In genomic region chr5:135271563-135272165, GRCm38 (mm10) we compare ENCODE assay signal across 10 mouse cellular contexts. TPM values are rescaled to one million over a fixed set of nuclear protein-coding genes. Genes with fewer than 3 reads are reported as not detected.
DNase-seq lines count a peak whose midpoint lies in the region; ATAC-seq and TF ChIP-seq lines count a peak whose summit lies in the region.
"Had no signal": no experiment of that assay in that cellular context is flagged by ENCODE, and none has a peak within 500 bp of the region (broad histone marks: within the 10 kb centered on the region; RNA-seq: fewer than 3 reads in every experiment).

No protein-coding gene starts in this region.

- intact Hi-C loops in gastrocnemius, postnatal 14 days (cut with DNase I; ENCODE audit: low total_unique reads), result no loop called here

- WGBS in hindbrain, postnatal 0 days, result 26% methylated on average over 12 of the region's 12 CpGs
- 32% methylated on average over 12 of the region's 12 CpGs for WGBS in midbrain, postnatal 0 days

- ATAC-seq in hindbrain, postnatal 0 days, result peak; percentile 86
- ATAC-seq in midbrain, postnatal 0 days (ENCODE audit: low FRiP score), result peak; percentile 68; the same call in 1 of the 2 replicates
- ATAC-seq: lung, postnatal 0 days had no signal

- no peak overlapping the region for H3K4me2 ChIP-seq in hindbrain, postnatal 0 days (ENCODE audit: low read depth, low read length)
- no peak overlapping the region for H3K4me2 ChIP-seq in midbrain, postnatal 0 days (ENCODE audit: low read depth, low read length, poor library complexity, severe bottlenecking)

- no peak overlapping the region for H3K4me3 ChIP-seq in hindbrain, postnatal 0 days (ENCODE audit: low read length)
- no peak overlapping the region for H3K4me3 ChIP-seq in midbrain, postnatal 0 days (ENCODE audit: low read depth, low read length)

- TF ChIP-seq CTCF in hindbrain, postnatal 0 days (IDR thresholded peaks at IDR 0.05; ENCODE audit: low read depth), result peak; percentile 29
- TF ChIP-seq CTCF in midbrain, postnatal 0 days (IDR thresholded peaks at IDR 0.05), result no peak

- H3K9ac ChIP-seq in hindbrain, postnatal 0 days (replicated peaks; ENCODE audit: low read length), result no peak overlapping the region
- H3K9ac ChIP-seq in midbrain, postnatal 0 days (replicated peaks; ENCODE audit: low read length, poor library complexity, severe bottlenecking), result no peak overlapping the region

- H3K36me3 ChIP-seq in hindbrain, postnatal 0 days (ENCODE audit: insufficient read depth, low read length), result no peaks in the 10 kb centered on the region
- H3K36me3 ChIP-seq in midbrain, postnatal 0 days (ENCODE audit: insufficient read depth, low read length), result no peaks in the 10 kb centered on the region

- H3K4me1 ChIP-seq in hindbrain, postnatal 0 days (ENCODE audit: insufficient read depth, low read length), result no peaks in the 10 kb centered on the region
- no peaks in the 10 kb centered on the region for H3K4me1 ChIP-seq in midbrain, postnatal 0 days (ENCODE audit: insufficient read depth, low read length)

- no peaks in the 10 kb centered on the region for H3K27me3 ChIP-seq in hindbrain, postnatal 0 days (ENCODE audit: insufficient read depth, low read length)
- no peaks in the 10 kb centered on the region for H3K27me3 ChIP-seq in midbrain, postnatal 0 days (ENCODE audit: insufficient read depth, low read length)

- H3K27ac ChIP-seq in hindbrain, postnatal 0 days, result peak overlapping the region; percentile 37; the same call in 1 of the 2 replicates
- H3K27ac ChIP-seq in midbrain, postnatal 0 days (ENCODE audit: low read depth, low read length), result no peak overlapping the region

- no peaks in the 10 kb centered on the region for H3K9me3 ChIP-seq in hindbrain, postnatal 0 days (ENCODE audit: low read length)
- H3K9me3 ChIP-seq in midbrain, postnatal 0 days (ENCODE audit: low read length), result no peaks in the 10 kb centered on the region

- peak; percentile 40 for DNase-seq in gastrocnemius, postnatal 25 days
- DNase-seq in gastrocnemius, postnatal 14 days, result no peak
- DNase-seq in cerebellum, postnatal 10 days, result peak; percentile 87 to 93
- DNase-seq in hindbrain, postnatal 0 days (ENCODE audit: low spot score), result peak; percentile 90
- peak; percentile 91 for DNase-seq in midbrain, postnatal 0 days (ENCODE audit: low spot score)
- DNase-seq in T-cell, adult 2 months (ENCODE audit: low spot score), result no peak
- DNase-seq in spleen, postnatal 4 days (ENCODE audit: low spot score in 2 of 2), result no peak
- no peak for DNase-seq in gastrocnemius, postnatal 4 days (ENCODE audit: low spot score in 2 of 2)

RNA-seq across cellular contexts. Expression of gene Fzd9, which starts 20.6 kb away (rescaled TPM):
- total RNA-seq in gastrocnemius, postnatal 25 days (2021), result 10 to 100 TPM; 13.0 to 35.9 TPM
- 10 to 100 TPM in 1 of 2 experiments, 1 to 10 TPM in 1; 9.9 to 12.1 TPM for total RNA-seq in gastrocnemius, postnatal 14 days (2021)
- total RNA-seq in hindbrain, postnatal 0 days (2014; rRNA removed), result 35.1 and 49.8 TPM in 2 replicates
- polyA plus RNA-seq in hindbrain, postnatal 0 days (2015; fragmentation: Nextera tagmentation; extraction: Ambion mirVana), result 18.0 TPM in 2 replicates
- 25.9 and 38.7 TPM in 2 replicates for total RNA-seq in midbrain, postnatal 0 days (2014; rRNA removed)
- polyA plus RNA-seq in midbrain, postnatal 0 days (2015; fragmentation: Nextera tagmentation; extraction: Ambion mirVana), result 14.6 and 14.9 TPM in 2 replicates
- 10 to 100 TPM; 16.0 to 20.2 TPM for total RNA-seq in gastrocnemius, postnatal 4 days (2021)
- total RNA-seq: CH12.LX had no signal

Comparison
In these comparisons a context has a peak if more than half of its experiments do, and no peak if none do; other contexts are left out.
1. DNase-seq: peak in gastrocnemius, postnatal 25 days (single experiment), cerebellum, postnatal 10 days (2 of 2), hindbrain, postnatal 0 days (single experiment) and midbrain, postnatal 0 days (single experiment); none in gastrocnemius, postnatal 14 days (single experiment), T-cell, adult 2 months (single experiment), spleen, postnatal 4 days (0 of 2) and gastrocnemius, postnatal 4 days (0 of 2).